Mouse (Mus musculus): ENCODE results near the gene Larp4. TPM values are rescaled to one million over a fixed set of nuclear protein-coding genes. Genes with fewer than 3 reads are reported as not detected.
A peak's percentile ranks its signal among the peaks of the same experiment; 100 is the strongest.
"Not testable (repeated sequence)": the region's sequence is repeated elsewhere in the genome, so short reads cannot be mapped to it uniquely, and the experiment has no call there.

Larp4 gene
- 10 to 100 TPM; 72.9 to 74.9 TPM for total RNA-seq (2021)
- long read RNA-seq, experiment 1, full-length matches to known transcripts: 2 of 16 reads
- long read RNA-seq, experiment 1, partial matches to known transcripts: 4 of 16 reads
- long read RNA-seq, experiment 1, other reads (novel, unspliced or antisense): 10 of 16 reads
- long read RNA-seq, experiment 2, full-length matches to known transcripts: 8 of 23 reads
- long read RNA-seq, experiment 2, partial matches to known transcripts: 0 of 23 reads
- long read RNA-seq, experiment 2, other reads (novel, unspliced or antisense): 15 of 23 reads

DNA sequence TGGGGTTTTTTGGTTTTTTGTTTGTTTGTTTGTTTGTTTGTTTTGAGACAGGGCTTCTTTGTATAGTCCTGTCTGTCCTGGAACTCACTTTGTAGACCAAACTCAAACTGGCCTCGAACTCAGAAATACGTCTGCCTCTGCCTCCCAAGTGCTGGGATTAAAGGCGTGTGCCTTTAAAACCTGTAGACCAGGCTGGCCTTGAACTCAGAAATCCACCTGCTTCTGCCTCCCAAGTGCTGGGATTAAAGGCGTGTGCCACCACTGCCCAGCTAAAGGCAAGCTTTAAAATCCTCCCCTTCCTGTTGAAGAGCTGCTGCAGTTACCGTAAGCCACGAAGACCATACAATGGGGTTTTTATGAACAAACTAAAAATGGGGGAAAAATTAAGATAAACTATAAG lies at the start of gene Larp4:
Larp4 (plus strand) TSS at position 301 of the 400 bp plus-strand sequence.
- intact Hi-C loops (cut with DNase I): loop anchor here (5.0 kb wide), 1 partner anchor 158 kb away; no protein-coding TSS in a partner anchor
- not testable (repeated sequence) for DNase-seq

DNA sequence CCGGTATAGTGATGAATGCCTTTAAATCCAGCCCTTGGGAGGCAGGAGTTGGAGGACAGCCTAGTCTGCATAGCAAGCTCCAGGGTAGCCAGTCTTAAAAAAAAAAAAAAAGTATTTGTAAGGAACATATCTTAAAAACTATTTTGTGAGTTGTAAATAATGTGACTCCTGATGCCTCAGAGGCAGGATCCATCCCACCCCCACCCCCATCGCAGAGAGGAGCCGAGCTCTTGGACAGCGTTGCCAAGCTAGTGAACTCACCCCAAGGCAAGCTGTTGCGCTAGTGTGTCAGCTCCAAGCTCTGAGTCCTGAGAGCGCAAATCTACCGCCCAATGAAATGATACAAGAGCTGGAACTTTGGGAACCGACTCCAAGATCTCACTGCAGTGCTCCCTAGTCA lies 38.6 kb upstream of the Larp4 start:
- no peak for DNase-seq
- intact Hi-C loops (cut with DNase I): no loop called here

GRCm38 (mm10) chr15:99934501-99934900 lies 35.4 kb upstream of the Larp4 start:
- intact Hi-C loops (cut with DNase I): no loop called here
- DNase-seq: no peak

GRCm38 (mm10) chr15:99936659-99937058 lies 33.2 kb upstream of the Larp4 start:
- intact Hi-C loops (cut with DNase I): no loop called here
- no peak for DNase-seq

DNA sequence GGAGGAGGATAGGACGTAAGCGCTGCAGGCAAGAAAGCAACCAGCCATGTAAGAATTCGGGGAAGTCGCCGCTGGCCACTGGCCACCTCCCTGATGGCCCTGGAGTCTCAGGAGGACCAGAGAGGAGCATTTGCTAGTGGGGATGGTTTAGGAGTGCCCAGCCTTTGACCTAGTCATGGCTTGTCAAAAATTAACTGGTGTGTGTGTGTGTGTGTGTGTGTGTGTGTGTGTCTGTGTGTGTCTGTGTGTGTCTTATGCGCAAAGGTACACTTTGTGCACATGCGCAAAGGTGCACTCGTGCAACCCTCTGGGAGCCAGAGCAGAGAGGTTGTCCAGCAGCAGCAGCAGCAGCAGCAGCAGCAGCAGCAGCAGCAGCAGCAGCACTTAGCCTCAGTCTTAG lies 32.0 kb upstream of the Larp4 start:
- intact Hi-C loops (cut with DNase I): no loop called here

GRCm38 (mm10) chr15:99940426-99940825 lies 29.4 kb upstream of the Larp4 start:
- intact Hi-C loops (cut with DNase I): no loop called here
- DNase-seq: no peak

More for the DNA sequence above, 32.0 kb upstream of the Larp4 start:
- DNase-seq: no peak

- intact Hi-C loops (cut with DNase I): no loop called here
- DNase-seq: no peak
These were observed 28.8 kb upstream of the Larp4 start for GRCm38 (mm10) chr15:99940970-99941630.

DNA sequence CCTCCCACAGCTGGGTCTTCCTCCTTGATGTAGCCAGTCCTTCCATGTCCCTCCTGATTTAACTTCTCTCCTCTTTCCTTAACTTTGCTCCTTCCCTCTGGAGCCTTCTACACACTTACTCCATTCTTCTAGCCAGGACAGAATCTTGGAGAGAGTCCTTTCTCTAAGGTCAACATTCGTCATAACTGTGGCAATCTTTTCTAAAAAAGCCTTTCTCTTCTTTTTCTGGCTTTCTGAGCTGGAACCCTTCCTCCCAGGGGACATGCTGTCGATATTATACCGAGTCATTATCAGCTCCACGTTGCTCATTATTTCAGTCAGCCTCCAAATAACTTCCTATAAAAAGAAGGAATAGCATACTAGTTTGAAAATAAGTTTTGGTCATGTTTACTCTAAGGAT lies 14.5 kb upstream of the Larp4 start:
- no peak for DNase-seq
- intact Hi-C loops (cut with DNase I): no loop called here

DNA sequence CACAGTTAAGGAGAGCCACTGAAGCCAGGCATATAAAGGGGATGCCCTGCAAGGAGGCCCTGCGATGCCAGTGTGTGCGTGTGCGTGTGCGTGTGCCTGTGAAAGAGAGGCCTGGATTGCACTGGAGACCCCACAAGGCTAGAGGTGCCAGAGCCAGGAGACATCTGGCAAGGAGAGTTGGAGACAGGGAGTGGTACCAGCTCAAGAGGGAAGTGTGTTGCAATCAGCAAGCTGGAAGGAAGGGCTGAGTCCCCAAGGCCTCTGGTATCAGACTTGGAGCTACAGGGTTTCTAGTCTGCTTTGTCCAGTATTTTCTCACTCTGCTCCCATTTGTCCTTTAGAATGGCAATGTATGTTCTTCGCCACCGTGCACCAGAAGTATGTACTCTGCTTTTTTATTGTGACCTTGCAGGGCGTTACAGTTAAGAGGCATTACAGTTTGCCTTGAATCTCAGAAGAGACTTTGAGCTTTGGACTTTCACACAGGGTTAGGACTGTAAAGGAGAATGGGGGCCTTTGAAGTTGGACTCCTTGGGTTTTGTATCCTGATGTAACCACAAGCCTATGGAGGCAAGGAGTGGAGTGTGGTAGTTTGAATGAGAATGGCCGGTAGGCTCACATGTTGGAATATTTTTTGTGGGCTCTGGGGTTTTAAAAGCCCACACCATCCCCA lies 4.6 kb upstream of the Larp4 start:
- DNase-seq: no peak
- intact Hi-C loops (cut with DNase I): no loop called here

DNA sequence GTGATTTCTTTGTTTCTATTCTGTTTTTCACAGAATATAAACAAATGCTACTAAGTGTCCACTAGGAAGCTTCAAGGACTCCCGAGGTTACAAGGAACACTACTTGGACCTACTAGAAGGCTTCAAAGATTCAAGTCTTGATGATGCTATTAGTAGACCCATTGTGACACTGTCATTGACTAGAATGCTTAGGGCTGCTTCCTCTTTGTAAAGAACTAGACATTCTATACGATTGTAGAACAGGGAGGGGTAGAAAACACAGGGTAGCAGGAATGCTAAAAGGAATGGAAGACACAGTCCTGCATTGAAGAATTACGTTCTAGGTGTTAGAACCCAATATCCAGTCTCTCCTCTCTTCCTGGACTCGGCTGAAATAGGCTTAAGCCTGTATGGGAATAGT lies 2.9 kb upstream of the Larp4 start, which contains the start of gene Fam186a:
Fam186a (minus strand) TSS at position 101 of the 400 bp plus-strand sequence.
- DNase-seq: no peak
- intact Hi-C loops (cut with DNase I): no loop called here

- peak in 1 of 2 experiments; percentile 19 for DNase-seq
- intact Hi-C loops (cut with DNase I): loop anchor here (5.0 kb wide), 1 partner anchor 157 kb away; no protein-coding TSS in a partner anchor
These were observed 741 bp downstream of the Larp4 start for GRCm38 (mm10) chr15:99970606-99971005.

DNA sequence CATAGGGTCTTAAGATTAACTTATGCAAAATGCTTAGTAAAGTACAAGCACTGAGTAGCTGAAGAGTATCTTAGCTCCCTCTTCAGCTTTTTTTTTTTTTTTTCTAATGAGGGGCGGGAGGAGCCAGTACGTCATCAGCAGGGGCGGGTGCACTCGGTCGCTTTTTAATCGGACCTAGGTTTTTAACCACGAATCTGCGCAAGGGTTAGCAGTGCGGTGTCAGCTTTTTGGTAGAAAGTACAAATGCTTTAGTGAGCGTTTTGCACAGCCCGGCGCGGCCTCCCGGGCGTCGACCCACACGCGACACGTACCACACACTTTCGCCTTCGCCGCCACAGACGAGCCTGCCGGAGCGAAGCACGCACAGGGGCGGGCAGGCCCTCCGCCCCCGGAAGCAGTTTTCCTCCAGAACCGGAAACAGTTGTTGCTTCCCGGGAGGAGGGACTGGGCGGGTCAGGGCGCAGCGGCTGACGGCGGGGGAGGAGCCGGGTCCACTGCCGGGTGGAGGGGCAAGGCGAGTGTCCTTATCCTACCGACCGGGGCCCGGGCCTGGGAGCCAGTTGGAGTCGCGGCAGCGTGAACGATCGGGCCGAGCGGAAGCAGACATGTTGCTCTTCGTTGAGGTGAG lies 2.6 kb downstream of the Larp4 start:
- intact Hi-C loops (cut with DNase I): loop anchor here (5.0 kb wide), 1 partner anchor 155 kb away; no protein-coding TSS in a partner anchor
- DNase-seq: peak; percentile 96 to 97

DNA sequence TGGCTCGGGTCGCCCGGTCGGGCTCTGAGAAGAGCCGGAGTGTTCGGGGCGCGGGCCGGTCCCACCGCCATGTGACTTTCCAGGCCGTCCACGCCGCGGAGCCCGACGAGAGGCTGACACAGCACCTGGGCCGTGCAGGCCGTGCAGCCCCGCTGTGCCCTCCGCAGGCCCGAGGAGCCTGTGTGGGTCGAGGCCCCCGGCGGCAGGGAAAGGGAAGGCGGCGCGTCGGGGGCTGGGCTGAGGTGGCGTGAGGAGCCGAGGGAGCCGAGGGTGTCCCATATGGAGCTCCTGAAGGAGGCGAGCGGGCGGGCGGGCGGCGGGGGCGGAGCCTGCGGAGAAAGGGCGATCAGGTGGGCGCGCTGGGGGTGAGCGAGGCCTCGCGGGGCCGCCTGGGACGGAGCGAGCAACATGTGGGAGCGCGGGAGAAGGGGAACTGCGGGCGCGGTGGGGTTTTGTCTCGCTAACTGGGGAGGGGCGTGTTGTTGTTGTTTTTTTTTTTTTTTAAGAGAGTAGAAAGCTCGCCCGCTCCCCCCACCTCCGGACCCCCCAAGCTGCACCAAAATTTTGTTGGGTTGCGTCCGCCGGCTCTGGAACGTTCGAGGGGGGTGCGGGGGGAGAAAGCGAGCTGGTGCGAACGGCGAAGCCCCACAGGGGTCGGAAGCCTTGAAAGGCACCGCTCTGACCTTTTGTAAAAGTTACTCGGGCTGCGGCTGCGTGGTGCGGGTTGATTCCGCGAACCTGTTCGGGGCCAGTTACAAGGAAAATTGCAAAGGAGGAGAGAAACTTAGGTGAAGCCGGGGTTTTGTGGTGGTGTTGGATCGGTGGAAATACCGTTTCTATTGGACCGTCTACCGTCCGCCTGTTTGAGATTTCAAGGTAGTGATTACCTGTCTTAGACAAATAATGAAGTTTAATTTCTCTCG lies 3.4 kb downstream of the Larp4 start:
- intact Hi-C loops (cut with DNase I): loop anchor here (5.0 kb wide), 1 partner anchor 154 kb away; no protein-coding TSS in a partner anchor
- DNase-seq: peak; percentile 35 to 69

DNA sequence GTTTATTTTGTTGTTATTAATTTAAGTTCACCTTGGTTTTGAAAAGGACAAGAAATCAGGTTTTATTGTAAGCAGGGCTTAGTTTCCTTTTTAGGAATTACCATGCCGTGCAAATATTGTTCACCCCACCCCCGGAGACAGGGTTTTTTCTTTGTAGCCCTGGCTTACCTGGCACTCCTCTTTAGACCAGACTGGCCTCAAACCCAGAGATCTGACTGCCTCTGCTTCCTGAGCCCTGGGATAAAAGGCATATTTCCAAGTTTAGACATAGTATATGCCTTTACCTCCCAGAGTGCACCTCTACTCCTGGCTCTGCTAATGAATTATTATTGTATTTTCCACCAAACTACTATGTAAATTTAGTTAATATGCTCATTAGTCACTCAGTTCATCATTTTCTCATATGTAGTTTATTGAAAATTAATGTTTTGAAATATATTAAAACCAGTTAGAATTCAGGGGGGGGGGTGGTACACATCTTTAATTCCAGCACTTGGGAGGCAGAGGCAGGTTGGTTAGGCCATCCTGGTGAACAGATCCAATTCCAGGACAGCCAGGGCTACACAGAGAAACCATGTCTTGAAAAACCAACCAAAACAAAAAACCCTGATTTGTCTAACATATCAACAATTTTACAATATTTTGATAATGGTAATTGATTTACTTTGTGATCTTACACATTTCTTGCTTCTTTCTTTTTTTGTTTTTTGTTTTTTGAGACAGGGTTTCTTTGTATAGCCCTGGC lies 4.8 kb downstream of the Larp4 start:
- DNase-seq: no peak
- intact Hi-C loops (cut with DNase I): loop anchor here (5.0 kb wide), 1 partner anchor 153 kb away; no protein-coding TSS in a partner anchor

DNA sequence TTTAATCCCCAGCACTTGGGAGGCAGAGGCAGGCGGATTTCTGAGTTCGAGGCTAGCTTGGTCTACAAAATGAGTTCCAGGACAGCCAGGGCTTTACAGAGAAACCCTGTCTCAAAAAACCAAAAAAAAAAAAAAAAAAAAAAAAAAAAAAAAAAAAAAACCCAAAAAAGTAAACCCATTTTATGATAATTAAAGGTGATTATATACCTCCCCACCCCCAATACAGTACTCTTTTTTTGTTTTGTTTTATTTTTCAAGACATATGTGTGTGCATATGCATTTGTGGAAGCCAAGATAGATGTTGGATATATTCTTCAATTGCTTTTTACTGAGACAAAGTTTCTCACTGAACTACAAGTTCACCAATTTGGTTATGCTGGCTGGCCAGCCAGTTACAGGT lies 6.3 kb downstream of the Larp4 start:
- intact Hi-C loops (cut with DNase I); DNase-seq: not testable (repeated sequence)

- no peak for DNase-seq
- intact Hi-C loops (cut with DNase I): no loop called here
These were observed 9.4 kb downstream of the Larp4 start for GRCm38 (mm10) chr15:99979266-99979665.

DNA sequence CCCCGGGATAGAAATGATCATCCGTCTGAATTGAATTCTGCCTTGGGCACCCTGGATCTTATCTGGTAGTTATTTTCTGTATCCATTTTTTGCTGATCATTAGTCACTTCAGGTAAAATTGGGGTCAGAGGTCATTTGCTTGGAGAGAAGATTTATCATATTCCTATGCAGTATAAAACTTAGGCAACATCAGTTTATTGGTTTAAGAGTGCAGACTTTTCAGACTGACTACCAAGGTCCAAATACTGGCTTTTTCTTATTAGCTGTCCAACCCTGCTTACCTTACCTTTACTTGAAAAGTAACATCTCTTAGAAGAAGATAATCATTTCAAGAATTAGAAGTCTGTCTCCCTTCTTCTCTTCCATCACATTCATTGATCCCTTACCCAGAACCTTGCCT lies 9.8 kb downstream of the Larp4 start:
- intact Hi-C loops (cut with DNase I): no loop called here
- no peak for DNase-seq

DNA sequence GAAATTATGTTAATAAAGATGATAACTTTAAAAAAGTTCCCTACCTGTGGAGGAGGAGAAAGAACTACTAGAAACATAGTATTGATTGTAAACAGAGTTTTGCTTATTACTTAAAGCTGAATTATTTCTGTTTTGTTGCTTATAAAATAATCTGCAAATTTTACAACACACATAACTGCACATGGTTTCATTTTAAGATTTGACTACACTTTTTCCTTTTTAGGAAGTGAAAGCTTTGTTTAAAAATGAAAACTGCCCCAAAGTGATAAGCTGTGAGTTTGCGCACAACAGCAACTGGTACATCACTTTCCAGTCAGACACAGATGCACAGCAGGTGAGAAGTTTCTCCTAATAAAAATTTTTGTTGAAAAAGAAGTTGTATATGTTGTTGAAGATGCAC lies 23.2 kb downstream of the Larp4 start:
- intact Hi-C loops (cut with DNase I): no loop called here
- no peak for DNase-seq

Measured in heart, postnatal 14 days (tissue).